Mouse (Mus musculus) embryonic facial prominence, embryonic 15.5 days (tissue): ENCODE measurements around the gene Ankle1. TPM values are rescaled to one million over a fixed set of nuclear protein-coding genes. Genes with fewer than 3 reads are reported as not detected.

Source experiments
- ATAC-seq: fragments of 200-750 bp; cut with Nextera tagmentation; 2 replicates; pipeline ENCODE4 v1.8.0; 2017; ENCODE audit warnings: low read depth, moderate TSS enrichment; ENCODE audit not compliant: insufficient number of reproducible peaks, low FRiP score, low TSS enrichment
- H3K27ac ChIP-seq: fragments of 300-500 bp; sonication (generic); replicated peaks from 2 replicates; pipeline ENCODE4 v1.5.1; 2015; ENCODE audit warnings: mild to moderate bottlenecking, inconsistent platforms
- H3K27me3 ChIP-seq: fragments of 300-500 bp; sonication (generic); 2 replicates; pipeline ENCODE4 v1.6.1; 2015; ENCODE audit warnings: inconsistent platforms
- H3K36me3 ChIP-seq: fragments of 300-500 bp; sonication (generic); 2 replicates; pipeline ENCODE4 v1.6.1; 2015; ENCODE audit warnings: mild to moderate bottlenecking, inconsistent platforms
- H3K4me1 ChIP-seq: fragments of 300-500 bp; sonication (generic); 2 replicates; pipeline ENCODE4 v1.6.1; 2015; ENCODE audit warnings: inconsistent platforms
- H3K4me2 ChIP-seq: fragments of 300-500 bp; sonication (generic); replicated peaks from 2 replicates; pipeline ENCODE4 v1.6.1; 2015; ENCODE audit warnings: mild to moderate bottlenecking, inconsistent platforms
- H3K4me3 ChIP-seq: fragments of 300-500 bp; sonication (generic); replicated peaks from 2 replicates; pipeline ENCODE4 v1.5.1; 2015; ENCODE audit warnings: mild to moderate bottlenecking, inconsistent platforms
- H3K9ac ChIP-seq: fragments of 300-500 bp; sonication (generic); 2 replicates; pipeline ENCODE4 v1.6.1; 2015; ENCODE audit warnings: inconsistent platforms
- H3K9me3 ChIP-seq: fragments of 300-500 bp; sonication (generic); replicated peaks from 2 replicates; pipeline ENCODE4 v1.6.1; 2016; ENCODE audit warnings: inconsistent platforms
- WGBS: fragments of 180-500 bp; shearing (Covaris S2); methylation state at CpG from one replicate; pipeline ENCODE4 v1.1.7; 2015; 5-methylcytosine and 5-hydroxymethylcytosine counted together
- polyA plus RNA-seq: library from polyadenylated mRNA; unstranded; fragments of >200 nt; fragmentation: Nextera tagmentation; extraction: Ambion mirVana; gene quantifications from 2 replicates; pipeline ENCODE4 v1.2.1, GENCODE M21; 2015

Ankle1 gene
- polyA plus RNA-seq, 1 experiment from 2014 or later: 33.1 TPM

DNA sequence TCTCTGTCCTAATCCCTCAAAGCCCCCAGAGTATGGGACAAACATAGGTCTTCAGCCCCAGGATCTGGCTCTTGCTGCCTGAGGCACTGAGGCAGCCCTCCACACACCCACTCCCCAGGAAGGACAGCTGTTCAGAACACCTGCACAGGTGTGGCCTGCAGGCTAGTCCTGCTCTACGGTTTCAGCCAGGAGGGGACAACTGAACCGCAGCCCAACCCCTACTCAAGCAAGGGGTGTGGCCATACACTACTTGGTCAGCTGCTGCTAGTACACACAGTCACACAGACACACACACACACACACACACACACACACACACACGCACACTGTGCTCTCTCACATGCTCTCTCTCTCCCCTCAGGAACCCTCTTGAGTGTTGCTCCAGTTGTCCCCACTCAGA is 21.9 kb upstream of the Ankle1 start:
- Histone ChIP-seq H3K4me1 (peaks cover 40% of the 10 kb centered on the region), H3K27ac (no peak overlapping the region), H3K9ac (no peak overlapping the region), H3K36me3 (no peaks in the 10 kb centered on the region), H3K9me3 (no peaks in the 10 kb centered on the region), H3K4me2 (no peak overlapping the region), H3K4me3 (no peak overlapping the region), H3K27me3 (no peaks in the 10 kb centered on the region)
- ATAC-seq: no peak
- 33% methylated on average over 3 of the region's 3 CpGs for WGBS

GRCm38 (mm10) chr8:71385212-71385835 is 20.5 kb upstream of the Ankle1 start:
- Histone ChIP-seq H3K9ac (no peak overlapping the region), H3K36me3 (no peaks in the 10 kb centered on the region), H3K4me1 (peaks cover 26% of the 10 kb centered on the region), H3K27me3 (no peaks in the 10 kb centered on the region), H3K4me2 (no peak overlapping the region), H3K27ac (no peak overlapping the region), H3K9me3 (no peaks in the 10 kb centered on the region), H3K4me3 (no peak overlapping the region)
- no peak for ATAC-seq
- 72% methylated on average over 12 of the region's 12 CpGs for WGBS

DNA sequence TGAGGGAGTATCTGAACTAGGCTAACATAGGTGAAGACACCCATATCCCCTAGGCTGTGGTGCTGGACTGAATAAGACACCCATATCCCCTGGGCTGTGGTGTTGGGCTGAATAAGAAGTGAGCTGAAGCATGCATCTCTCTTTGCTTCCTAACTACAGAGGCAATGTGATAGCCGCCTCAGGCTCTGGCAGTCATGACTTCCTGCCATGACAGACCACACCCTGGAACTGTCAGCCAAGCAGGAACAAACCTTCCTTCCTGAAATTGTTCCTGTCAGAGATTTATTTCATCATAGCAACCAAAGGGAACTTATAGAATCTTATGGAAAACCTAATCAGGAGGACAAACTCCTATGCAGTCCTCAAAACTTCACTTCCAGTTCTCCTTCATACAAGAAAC is 17.5 kb upstream of the Ankle1 start:
- peaks cover 7% of the 10 kb centered on the region; the same call in 1 of the 2 replicates for H3K4me1 ChIP-seq
- H3K27me3 ChIP-seq: no peaks in the 10 kb centered on the region
- H3K4me2 ChIP-seq: no peak overlapping the region
- no peak overlapping the region for H3K9ac ChIP-seq
- H3K27ac ChIP-seq: no peak overlapping the region
- no peaks in the 10 kb centered on the region for H3K36me3 ChIP-seq
- no peak for ATAC-seq
- WGBS: 48% methylated on average over 1 of the region's 1 CpGs
- H3K9me3 ChIP-seq: no peaks in the 10 kb centered on the region
- no peak overlapping the region for H3K4me3 ChIP-seq

DNA sequence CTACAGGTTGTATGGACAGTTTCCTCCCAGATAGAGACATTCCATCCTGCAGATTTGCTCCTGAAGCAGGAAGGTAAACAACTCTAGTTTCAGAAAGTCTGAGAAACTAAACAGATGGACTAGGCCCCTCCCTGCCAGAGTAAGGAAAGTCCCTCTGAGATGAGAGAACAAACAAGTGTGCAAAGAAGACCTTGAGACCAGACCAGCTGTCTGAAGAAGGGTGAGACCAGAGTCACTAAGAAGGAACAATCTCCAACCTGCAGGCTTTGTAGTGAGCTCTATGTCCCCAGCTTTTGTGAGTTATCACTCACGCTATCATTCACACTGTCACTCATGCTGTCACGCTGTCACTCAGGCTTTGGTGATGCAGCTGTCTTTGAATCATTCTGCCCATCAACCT is 14.1 kb upstream of the Ankle1 start:
- Histone ChIP-seq H3K9me3 (no peaks in the 10 kb centered on the region), H3K36me3 (no peaks in the 10 kb centered on the region), H3K27me3 (no peaks in the 10 kb centered on the region), H3K9ac (no peak overlapping the region), H3K4me3 (no peak overlapping the region), H3K27ac (no peak overlapping the region), H3K4me2 (no peak overlapping the region), H3K4me1 (peaks cover 5% of the 10 kb centered on the region)
- ATAC-seq: no peak
- 94% methylated on average over 2 of the region's 2 CpGs for WGBS

DNA sequence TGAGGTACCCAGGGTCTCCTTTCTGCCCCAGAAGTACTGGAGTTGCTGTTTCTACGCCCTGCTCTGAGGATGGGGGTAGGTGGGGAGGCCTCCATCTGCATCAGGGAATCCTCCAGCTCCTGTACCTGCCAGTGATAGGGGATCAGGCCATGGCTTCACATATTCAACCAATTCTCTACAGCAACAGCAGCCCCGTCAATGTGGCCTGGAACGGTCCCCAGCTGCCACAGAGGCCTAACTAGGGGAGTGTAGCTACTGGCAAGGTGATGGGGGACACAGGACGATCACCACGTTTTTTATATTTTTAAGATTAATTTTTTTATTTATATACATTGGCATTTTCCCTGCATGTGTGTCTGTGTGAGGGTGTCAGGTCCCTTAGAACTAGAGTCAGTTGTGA is 13.4 kb upstream of the Ankle1 start:
- H3K9ac ChIP-seq: no peak overlapping the region
- H3K27ac ChIP-seq: no peak overlapping the region
- no peaks in the 10 kb centered on the region for H3K36me3 ChIP-seq
- no peaks in the 10 kb centered on the region for H3K27me3 ChIP-seq
- H3K9me3 ChIP-seq: no peaks in the 10 kb centered on the region
- 75% methylated on average over 5 of the region's 5 CpGs for WGBS
- H3K4me2 ChIP-seq: no peak overlapping the region
- ATAC-seq: no peak
- H3K4me1 ChIP-seq: peaks cover 8% of the 10 kb centered on the region
- H3K4me3 ChIP-seq: no peak overlapping the region

GRCm38 (mm10) chr8:71392871-71393270 is 12.9 kb upstream of the Ankle1 start:
- Histone ChIP-seq H3K4me1 (peaks cover 13% of the 10 kb centered on the region), H3K4me3 (no peak overlapping the region; the same call in 1 of the 2 replicates), H3K27me3 (no peaks in the 10 kb centered on the region), H3K9ac (no peak overlapping the region), H3K9me3 (no peaks in the 10 kb centered on the region), H3K4me2 (0 out of 2 replicates have a peak overlapping the region, but pooled peaks have one; percentile 6), H3K36me3 (no peaks in the 10 kb centered on the region), H3K27ac (no peak overlapping the region)
- ATAC-seq: no peak
- 6% methylated on average over 3 of the region's 3 CpGs for WGBS

DNA sequence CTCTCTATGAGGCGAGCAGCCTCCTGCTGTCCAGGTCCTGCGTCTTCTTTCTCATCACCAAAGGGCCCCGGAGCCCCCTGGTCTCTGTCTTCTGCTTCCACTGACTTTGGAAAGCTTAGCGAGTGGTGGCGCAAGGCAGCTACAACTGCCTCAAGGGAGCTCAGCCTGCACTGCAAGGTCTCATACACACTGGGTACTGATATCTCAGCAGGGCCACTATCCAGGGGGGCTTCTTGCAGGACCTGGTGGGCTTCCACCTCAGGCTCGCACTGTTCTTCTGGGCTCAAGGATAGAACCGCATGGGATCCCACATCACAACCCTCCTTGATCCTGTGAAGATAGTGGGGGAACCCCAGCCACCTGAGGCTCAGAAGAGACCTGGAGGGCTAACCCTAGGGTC is 11.3 kb upstream of the Ankle1 start:
- peak overlapping the region; percentile 12; the same call in 1 of the 2 replicates for H3K4me2 ChIP-seq
- no peak overlapping the region for H3K4me3 ChIP-seq
- no peaks in the 10 kb centered on the region for H3K27me3 ChIP-seq
- H3K4me1 ChIP-seq: peaks cover 13% of the 10 kb centered on the region
- no peak overlapping the region for H3K9ac ChIP-seq
- H3K9me3 ChIP-seq: no peaks in the 10 kb centered on the region
- H3K36me3 ChIP-seq: peaks cover 11% of the 10 kb centered on the region
- ATAC-seq: no peak
- no peak overlapping the region for H3K27ac ChIP-seq
- WGBS: 78% methylated on average over 7 of the region's 7 CpGs

DNA sequence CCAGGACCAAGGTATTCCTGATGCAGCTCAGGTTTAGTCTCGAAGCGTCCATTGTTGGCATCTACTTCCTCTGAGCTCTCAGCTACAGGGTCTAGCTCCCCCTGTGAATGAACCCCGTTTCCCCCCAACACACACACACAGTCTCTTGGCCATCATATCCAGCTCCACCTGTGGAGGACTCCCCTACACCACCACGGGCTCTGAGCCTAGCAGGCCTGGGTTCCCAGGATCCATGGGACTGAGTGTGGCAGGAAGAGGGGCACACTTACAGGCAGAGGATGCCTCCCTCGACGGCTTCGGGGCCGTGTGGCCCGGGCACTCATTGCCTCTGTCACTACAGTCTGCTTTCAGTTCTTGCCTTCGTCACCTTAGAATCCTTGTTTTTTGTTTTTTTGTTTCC is 10.7 kb upstream of the Ankle1 start:
- 83% methylated on average over 10 of the region's 10 CpGs for WGBS
- no peak for ATAC-seq
- no peaks in the 10 kb centered on the region for H3K9me3 ChIP-seq
- no peaks in the 10 kb centered on the region for H3K27me3 ChIP-seq
- H3K4me2 ChIP-seq: peak overlapping the region; percentile 12; the same call in 1 of the 2 replicates
- H3K27ac ChIP-seq: no peak overlapping the region
- peaks cover 13% of the 10 kb centered on the region for H3K4me1 ChIP-seq
- no peak overlapping the region for H3K4me3 ChIP-seq
- peaks cover 16% of the 10 kb centered on the region for H3K36me3 ChIP-seq
- no peak overlapping the region for H3K9ac ChIP-seq

GRCm38 (mm10) chr8:71395629-71396028 is 10.2 kb upstream of the Ankle1 start, which contains the start of gene Ushbp1:
Gene Ushbp1, minus strand, starts transcription at chr8:71395802.
- peak within 1 kb of the TSS; percentile 87 for H3K4me2 ChIP-seq
- WGBS: 90% methylated on average over 9 of the region's 9 CpGs
- H3K9me3 ChIP-seq: no peaks in the 10 kb centered on the region
- no peak for ATAC-seq
- H3K36me3 ChIP-seq: peaks cover 20% of the 10 kb centered on the region
- peak within 1 kb of the TSS; percentile 82 for H3K4me3 ChIP-seq
- H3K27me3 ChIP-seq: no peaks in the 10 kb centered on the region
- H3K27ac ChIP-seq: peak within 1 kb of the TSS; percentile 59
- peaks cover 13% of the 10 kb centered on the region for H3K4me1 ChIP-seq
- H3K9ac ChIP-seq: peak within 1 kb of the TSS; percentile 76; the same call in 1 of the 2 replicates

- H3K4me2 ChIP-seq: peak within 1 kb of the TSS; percentile 87
These were observed 9.0 kb upstream of the Ankle1 start, which contains the start of gene Babam1 for GRCm38 (mm10) chr8:71396639-71397305. Gene Babam1, plus strand, starts transcription at chr8:71396861.

GRCm38 (mm10) chr8:71397701-71398100 is 8.1 kb upstream of the Ankle1 start:
- Histone ChIP-seq H3K36me3 (peaks cover 24% of the 10 kb centered on the region), H3K4me3 (peak overlapping the region; percentile 82), H3K27me3 (no peaks in the 10 kb centered on the region), H3K4me1 (peaks cover 13% of the 10 kb centered on the region), H3K4me2 (peak overlapping the region; percentile 87), H3K27ac (no peak overlapping the region), H3K9me3 (no peaks in the 10 kb centered on the region), H3K9ac (no peak overlapping the region)
- no peak for ATAC-seq
- WGBS: 80% methylated on average over 12 of the region's 12 CpGs

More at GRCm38 (mm10) chr8:71396639-71397305, 9.0 kb upstream of the Ankle1 start, which contains the start of gene Babam1:
- ATAC-seq: peak; percentile 93
- Histone ChIP-seq H3K9ac (peak within 1 kb of the TSS; percentile 76), H3K4me1 (peaks cover 13% of the 10 kb centered on the region), H3K36me3 (peaks cover 24% of the 10 kb centered on the region), H3K9me3 (no peaks in the 10 kb centered on the region), H3K27me3 (no peaks in the 10 kb centered on the region), H3K27ac (peak within 1 kb of the TSS; percentile 59), H3K4me3 (peak within 1 kb of the TSS; percentile 82)
- WGBS: under 1% methylated on average over 34 of the region's 34 CpGs
